Mouse (Mus musculus) gastrocnemius, postnatal 25 days (tissue): ENCODE measurements at regions not wholly inside any gene's neighbourhood (a gene's known extent, or its start where the extent isn't known, plus 50 kb on each side); places are given as distances from the start of the nearest gene placed in this dataset.

ENCODE experiments used
- DNase-seq: peaks from one replicate; pipeline ENCODE4 v3.0.0; 2022

DNA sequence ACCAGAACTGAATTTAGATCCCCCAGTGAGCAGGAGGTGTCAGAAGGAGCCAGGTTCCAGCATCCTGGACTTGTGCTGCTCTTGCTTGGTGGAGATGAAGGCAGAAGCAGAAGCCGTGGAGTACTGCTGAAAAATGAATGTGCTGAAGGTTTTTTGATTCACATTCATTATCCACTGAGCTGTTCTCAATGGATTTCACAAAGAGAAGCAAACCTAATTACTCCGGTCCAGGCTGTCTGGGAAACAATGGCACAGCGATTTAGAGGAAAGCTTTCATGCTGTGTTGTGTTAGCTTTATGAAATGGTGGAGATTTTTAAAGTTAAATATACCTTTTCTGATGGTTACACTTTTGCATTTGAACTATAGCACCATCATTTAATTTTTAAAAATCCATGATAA lies 535.3 kb upstream of the Adgrl3 start:
- DNase-seq, result no peak

DNA sequence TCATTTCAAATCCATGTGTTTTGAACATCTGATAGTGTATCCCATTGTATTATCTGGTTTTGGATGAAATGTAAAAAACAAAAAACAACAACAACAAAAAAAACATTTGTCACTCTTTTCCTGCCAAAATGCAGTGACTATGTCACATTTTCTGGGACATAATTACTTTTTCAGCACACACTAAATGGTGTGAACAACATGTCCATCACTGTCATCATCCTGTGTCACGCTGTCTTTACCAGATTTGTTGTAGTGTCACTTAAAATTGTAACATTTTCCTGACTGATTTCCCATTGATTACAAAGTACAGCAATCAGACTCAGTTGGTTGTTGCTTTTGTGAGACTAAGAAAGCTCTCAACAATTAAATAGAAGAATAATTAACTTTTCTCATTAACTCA lies 531.6 kb upstream of the Adgrl3 start:
- no peak for DNase-seq

DNA sequence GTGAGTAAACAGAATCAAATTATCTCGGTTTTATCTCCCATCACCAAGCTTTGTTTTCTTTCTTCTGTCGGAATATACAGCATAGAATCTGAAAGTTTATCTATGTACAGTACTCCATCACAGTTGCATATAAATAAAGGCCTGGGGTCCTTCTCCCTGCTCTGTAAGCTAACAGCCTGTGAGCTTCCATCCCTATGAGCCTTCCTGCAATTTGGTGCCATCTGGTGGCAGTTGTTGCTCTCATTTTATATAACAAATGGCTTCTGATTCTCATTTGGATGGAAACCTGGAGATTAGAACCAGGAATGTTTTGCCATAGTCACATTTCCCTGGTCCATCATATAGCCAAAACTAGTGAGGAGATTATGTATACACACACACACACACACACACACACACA lies 511.3 kb upstream of the Adgrl3 start:
- DNase-seq, result no peak

DNA sequence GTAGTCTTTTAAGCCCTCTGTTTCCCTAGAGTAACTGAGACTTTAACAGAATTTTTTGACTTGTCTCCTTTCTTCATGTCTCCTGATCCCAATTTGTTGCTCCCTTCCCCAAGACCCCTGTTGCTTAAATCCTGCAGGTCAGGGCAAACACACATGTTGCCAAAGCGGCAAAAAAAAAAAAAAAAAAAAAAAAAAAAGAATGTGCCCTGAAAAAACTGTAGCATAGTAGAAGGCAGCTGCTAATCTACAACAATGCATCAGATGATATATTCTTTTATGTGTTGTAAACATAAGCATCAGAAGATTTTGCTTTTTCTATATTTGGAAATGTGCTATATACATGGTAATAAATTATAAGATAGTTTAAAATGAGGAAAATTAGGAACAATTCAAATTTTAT lies 479.9 kb upstream of the Adgrl3 start:
- no peak for DNase-seq

DNA sequence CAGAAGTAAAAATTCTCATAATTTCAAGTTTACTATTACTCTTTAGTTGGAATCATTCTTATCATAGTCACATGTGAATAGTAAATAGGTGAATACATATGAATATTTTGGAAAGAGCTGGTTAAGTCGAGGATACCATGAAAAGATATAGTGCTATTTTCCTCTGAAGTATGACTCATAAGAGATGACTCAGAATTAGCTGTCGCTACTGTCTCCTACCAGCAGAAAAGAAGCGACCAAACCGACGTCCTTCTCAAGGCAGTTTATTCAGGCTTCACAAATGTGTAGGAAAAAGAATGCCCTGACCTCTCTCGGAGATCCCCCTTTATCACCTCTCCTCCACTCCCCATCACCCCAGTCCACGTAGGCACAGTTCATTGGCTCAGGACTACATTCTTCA lies 468.3 kb upstream of the Adgrl3 start:
- DNase-seq, result no peak

DNA sequence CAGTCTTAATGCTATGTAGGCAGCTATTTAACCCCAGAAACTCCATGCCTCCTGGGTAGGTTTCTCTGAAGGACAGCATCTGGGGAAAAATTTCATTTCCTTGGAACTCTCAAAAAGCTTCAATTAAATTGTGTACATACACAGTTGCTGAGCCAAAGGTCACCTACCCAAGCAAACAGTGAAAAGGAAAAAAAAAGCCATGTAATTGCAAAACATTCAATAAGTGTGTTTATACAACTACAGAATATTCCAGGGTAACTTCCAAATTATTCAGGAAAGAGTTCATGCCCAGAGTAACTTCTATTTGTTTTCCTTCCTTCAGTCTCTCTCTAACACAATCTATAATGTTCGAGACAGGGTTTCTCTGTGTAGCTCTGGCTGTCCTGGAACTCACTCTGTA lies 441.2 kb upstream of the Adgrl3 start:
- no peak for DNase-seq

DNA sequence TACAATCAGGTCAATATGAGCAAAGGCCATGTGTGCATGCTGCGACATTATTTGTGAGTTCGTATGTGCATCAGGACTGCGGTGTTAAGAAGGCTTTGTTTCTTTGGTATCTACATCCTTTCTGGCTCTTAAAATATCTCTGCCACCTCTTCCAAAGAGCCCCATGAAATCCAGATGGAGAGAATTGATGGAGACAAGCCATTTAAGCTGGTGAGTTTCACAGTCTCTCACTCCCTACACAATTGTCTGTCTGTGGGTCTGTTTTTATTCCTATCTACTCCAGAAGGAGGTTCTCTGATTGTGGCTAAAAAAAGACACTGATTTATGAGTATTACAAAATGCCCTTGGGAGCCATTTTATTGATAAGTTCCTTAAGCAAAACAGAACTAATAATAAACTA lies 408.4 kb upstream of the Adgrl3 start:
- DNase-seq, result no peak

DNA sequence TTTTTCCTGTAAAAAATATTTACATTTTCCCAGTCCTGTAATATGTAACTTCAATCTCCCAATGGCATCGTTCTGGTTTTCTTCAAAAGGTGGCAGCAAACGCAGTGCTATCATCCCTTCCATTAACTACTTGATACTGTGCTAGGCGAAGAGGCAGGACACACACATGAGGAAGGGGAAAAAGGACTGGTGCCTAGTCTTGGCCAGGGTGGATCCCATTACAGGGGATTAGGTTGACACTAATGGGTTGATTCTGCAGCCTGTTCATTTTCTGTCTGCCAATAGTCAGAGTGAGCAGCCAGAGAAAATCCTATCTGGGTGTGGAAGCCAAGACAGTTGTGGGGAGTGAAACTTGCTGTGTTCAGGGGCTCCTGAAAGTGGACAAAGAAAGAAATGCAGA lies 392.7 kb upstream of the Adgrl3 start:
- DNase-seq, result no peak

DNA sequence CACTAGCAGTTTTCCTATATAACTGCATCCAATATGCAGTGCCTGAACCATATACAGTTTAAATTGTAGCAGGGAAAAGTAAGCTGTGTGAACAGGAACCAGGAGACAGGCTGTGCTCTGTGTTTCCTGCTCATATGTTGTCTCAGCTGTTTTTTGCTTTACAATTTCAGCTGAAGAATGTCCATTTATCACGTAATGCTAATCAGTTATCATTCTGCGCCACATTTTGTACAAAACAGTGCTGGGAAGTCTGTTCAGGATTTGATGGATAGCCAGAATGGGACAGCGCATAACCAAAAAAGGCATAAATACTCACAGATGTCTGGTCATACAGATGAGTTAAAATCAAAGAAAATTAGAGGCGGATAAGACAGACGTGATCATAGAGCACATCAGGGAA lies 360.9 kb upstream of the Adgrl3 start:
- DNase-seq, result no peak

DNA sequence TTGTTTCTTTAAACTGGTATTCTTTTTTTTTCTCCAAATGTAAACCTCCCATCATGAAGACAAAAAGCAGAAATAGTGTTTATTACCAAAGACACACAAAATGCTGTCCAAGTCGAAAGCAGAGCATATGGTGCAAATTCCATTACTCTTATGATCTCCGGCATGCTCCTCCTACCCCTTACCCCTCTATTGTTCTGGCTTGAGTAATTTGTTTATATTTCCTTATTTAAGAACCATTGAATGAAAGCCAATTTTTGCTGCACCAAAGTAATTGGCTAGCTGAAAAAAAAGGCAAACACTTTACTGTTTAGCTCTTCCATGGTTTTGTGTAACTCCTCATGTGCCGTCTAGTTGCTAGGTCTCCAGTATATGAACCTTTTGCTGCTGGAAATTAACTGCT lies 360.4 kb upstream of the Adgrl3 start:
- no peak for DNase-seq

DNA sequence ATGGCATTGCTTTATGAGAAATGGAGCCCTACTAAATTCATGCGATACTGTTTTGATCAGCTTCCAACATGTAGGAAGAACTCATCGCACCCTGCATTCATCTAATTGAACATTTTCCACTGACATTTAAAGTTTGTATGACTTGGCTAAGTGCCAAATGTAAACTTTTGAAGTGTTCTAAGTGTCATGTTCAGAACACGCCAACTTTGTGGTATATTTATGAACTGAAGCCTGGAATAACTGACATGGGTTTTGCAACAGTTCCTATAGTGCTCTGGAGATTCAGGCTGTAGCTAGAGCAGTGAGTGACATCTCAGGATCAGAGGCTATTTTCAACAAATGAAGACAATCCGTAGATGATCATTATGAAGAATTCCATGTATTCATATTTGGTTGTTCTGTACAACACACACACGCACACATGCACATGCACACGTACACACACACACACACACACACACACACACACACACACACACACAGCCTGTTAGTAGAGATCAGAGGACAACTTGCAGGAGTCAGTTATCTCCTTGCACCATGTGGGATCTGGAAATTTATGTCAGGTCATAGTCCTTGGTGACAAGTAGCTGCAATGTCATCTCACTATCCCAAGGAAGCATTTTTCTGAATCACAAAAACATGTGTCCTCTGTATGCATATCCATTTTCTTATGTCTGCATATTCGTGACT lies 349.5 kb upstream of the Adgrl3 start:
- DNase-seq, result no peak

DNA sequence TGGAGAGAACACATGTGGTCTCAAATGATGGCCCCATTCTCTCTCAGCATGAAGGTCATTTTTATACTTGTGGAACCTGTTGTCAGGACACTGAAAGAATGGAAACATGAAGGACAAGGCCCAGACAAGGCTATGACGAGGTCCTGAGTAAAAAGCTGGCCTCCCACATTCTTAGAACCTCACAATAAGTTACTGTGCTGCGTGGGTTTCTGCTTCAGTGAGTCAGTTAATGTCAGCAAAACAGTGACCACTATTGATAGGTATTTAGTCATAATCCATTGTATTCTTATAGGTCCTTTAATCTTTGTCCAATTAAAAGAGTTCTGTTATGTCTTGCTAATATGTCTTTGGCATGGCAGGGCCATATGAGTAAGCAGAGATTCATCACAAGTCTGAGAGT lies 336.5 kb upstream of the Adgrl3 start:
- no peak for DNase-seq

DNA sequence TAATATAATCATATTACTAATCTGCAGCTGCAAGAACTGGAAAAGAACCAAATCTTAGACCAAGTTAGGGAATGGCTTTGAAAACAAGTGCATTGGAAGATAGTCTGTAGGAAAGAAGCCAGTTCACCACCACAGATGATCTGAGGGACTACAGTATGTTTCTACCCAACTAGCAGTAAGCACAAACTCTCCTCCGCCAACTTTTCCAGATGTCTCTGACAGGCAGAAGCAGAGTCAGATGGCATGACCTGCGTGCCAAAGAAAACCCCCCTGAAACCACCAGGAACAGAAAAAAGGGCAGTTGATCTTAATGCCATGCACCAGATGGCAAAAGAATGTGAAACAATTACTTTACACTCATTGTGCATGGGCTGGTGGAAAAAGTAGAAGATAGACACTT lies 319.1 kb upstream of the Adgrl3 start:
- DNase-seq, result no peak

DNA sequence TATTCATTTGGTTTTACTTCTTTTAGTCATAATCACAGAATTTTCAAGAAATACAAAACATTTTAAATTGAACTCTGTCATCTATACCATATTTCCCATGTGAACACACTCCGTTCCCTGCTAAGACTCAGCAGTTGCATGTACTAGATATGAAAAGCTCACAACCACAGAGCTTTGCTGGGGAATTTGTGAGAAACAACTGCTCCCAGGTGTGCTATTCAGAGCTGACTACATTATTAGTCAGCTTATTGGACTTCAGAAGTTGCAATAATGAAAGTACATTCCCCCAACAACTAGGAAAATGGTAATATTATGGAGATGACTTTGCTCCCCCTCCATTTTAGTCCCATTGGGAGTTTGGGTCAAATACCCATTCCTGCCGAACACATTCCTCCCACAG lies 315.2 kb upstream of the Adgrl3 start:
- no peak for DNase-seq

DNA sequence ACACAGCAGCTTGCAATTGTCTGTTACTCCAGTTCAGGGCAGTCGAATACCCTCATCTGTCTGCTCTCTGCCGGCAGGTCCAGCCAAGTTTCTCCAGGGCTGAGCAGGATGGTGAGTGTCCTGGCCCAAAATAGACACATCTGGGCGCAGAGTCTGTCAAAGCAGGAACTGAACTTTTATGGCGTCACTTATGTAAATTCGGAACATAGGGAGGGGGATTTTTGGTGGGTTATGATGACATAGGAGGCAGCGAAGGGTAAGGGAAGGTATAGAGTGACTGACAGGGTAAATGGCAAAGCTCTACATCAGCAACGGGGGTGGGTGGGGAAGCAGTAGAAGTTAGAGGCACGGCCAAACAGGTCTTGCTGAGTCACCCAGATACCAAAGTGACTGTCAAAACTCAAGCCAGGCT lies 313.3 kb upstream of the Adgrl3 start:
- DNase-seq, result peak; percentile 5
